Mouse (Mus musculus) frontal cortex, postnatal 36 days (tissue): ENCODE data around the gene E130208F15Rik.

Experiments used
- DNase-seq, 2 experiments: peaks; one replicate each; pipeline ENCODE4 v3.0.0; 2022; ENCODE audit warnings: low spot score in 2 of 2

E130208F15Rik gene

GRCm38 (mm10) chr7:30306083-30306779 lies 15.3 kb upstream of the E130208F15Rik start:
- no peak for DNase-seq

DNA sequence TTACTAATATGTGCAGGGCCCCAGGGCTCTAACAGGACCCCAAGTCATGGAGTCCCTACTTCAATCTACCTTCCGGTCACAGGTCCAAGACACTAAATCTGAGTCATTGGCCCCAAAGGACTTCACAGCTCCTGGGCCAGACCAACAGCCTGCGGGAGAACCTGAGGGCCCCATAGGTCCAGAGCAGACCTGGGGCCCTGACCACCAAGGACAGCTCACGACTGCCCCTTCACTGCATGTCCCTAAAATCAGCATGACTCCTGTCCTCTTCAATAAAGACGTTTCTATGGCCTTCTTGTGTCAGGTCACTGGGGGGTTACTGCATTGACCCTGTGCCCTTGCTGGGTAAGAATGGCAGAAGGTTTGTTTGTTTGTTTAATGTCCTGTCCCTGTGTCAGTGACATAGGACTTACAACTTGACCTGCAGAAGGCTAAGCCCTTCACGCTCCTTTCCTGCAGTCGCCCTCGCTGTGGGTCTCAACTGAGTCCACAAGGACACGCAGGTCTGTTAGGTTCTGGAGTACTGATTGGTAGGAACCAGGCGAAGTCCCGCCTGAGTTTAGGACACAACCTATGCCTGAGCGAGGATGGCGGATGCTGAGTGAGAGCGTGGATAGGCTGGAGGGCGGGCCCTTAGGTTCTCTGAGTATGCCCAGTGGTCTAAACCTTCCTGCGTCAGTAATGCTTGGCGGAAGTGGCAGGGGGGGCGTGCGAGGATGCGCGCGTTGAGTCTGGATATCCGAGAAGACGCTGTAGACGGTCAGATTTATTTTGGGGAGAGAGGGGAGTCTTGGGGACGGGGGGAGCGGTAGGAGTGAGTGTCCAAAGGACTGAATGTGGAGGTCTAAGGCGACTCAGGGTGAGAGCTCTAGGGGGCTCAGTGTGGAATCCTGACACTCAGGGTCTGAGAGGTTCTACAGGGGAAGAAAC lies 13.2 kb upstream of the E130208F15Rik start, which contains the start of gene Alkbh6:
Gene Alkbh6 (plus strand): TSS at position 642 of the 930 bp plus-strand sequence.
- peak; percentile 94 to 97 for DNase-seq

DNA sequence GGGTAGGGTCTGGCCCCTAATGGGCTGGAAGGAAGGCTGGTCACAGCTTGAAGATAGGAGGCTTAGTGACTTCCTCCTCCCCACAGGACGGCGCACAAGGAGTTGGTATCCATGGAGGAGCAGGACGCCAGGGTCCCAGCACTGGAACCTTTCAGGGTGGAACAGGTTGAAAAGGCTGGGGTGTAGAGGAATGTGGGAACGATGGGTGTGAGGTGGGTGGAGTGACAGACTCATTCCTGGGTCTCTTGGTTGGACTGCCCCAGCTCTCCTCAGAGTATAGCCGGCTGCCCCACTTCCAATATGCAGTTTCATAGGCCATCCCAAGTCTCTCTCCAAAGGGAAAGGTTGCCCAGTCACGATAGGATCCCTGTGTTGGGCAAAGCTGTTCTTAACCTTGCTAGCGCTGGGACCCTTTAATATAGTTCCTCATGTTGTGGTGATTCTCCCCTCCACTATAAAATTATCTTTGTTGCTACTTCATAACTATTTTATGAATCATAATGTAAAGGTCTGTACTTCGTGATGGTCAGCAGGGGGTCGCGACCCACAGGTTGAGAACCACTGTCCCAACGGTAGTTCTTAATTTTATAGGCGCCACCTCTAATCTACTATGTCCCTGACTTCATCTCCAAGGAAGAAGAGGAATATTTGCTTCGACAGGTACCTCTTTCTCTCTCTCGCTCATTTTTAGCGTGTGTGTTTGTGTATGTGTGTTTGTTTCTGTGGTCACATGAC lies 12.0 kb upstream of the E130208F15Rik start:
- no peak for DNase-seq

DNA sequence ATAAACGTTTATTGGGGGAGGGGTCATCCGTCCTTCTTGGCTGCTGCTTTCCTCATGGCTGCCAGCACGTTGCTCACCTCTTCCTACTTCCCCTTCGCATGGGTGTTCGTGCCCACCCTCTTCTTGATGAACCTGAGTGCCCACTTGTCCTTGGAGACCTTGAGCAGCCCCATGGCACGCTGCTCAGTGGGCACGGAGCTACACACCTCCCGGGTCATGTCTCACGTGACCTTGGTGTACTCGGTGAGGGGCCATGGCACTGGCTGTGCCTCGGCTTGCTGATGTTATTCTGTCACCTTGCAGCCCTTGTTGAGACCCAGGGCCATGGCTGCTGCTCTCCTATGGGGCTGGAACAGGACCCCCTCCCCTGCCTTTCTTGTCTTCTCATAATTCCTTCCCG lies 11.4 kb upstream of the E130208F15Rik start:
- no peak for DNase-seq

GRCm38 (mm10) chr7:30313666-30314320 lies 7.7 kb upstream of the E130208F15Rik start:
- DNase-seq = no peak

- DNase-seq = no peak
Observed at GRCm38 (mm10) chr7:30314721-30315155, 6.8 kb upstream of the E130208F15Rik start, which contains the start of gene Syne4. Syne4 (plus strand) TSS chr7:30314807.

DNA sequence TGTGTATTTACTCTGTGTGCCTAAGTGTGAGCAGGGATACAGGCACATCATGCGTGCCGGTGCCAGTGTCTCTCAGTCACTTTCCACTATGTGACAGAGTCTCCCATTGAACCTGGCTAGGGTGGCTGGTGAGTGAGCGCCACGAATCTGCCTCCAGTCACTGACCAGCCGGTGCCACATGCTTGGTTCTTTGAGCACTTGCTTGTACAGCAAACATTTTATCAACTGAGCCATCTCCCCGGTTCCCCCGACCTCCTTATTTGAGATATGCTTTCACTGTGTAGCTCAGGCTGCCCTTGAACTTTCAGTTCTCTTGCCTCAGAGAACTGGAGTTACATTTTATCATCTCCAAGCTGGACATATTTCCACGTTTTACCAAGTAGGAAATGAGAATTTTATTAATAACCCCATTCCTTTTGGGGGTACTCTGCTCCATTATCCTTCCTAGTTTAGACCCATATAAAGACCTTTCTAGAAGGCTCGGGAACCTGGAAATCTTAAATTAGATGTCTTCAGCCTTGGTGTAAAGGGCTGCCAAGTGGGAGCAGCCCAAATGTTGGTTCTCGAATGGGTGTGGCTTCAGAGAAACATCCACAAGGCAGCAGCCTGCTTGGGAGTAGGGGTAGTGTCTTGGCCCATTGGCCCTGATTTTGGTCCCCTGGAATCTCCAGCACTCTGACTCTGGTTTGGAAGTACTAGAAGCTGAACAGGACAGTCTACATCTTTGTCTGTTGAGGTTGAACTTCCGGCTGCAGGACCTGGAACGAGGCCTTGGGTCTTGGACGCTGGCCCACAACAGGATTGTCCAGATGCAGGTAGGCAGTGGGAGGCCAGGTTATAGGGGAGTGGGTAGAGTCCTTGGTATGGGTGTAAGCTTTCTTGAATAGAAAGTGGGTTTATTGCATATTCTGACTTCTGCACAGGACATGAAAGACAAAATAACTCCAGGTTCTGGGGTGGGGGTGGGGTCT lies 5.7 kb upstream of the E130208F15Rik start:
- DNase-seq = no peak

DNA sequence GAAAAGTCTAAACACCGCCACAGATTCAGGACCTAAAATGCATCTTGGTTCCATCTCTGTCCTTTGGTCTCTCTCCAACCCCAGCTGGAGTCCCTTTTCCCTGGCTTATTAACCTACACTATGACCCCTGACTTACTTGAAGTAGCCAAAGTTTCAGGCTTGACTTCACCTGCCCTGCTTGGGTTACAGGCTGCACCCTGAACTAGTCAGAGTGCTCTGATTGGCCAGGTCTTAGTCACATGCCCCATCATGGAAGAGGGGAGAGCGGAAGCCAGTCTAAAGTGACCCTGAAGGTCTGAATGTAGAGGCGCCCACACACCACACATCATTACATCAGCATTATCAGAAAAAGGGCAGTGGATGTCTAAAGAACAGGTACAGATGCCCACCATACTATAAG lies 3.4 kb upstream of the E130208F15Rik start:
- DNase-seq = no peak

GRCm38 (mm10) chr7:30320946-30321345 lies 594 bp upstream of the E130208F15Rik start:
- no peak for DNase-seq

DNA sequence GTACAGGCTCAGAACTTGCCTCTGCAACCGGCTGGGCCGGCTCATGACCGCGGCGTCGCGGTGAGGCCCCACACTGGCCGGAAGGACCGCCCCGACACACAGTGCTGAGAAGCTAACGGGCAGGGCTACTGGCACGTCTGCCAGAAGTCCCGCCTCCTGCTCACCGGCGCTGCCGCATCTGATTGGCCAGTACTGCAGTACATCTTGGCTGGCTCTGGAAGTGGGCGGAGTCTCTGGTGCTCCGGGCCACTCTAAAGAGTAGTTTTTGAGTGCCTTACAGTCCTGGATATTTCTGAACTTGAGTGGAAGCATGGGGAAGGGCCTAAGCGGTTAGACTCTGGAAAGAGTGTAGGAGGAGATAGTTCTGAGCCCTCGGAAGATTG lies 736 bp downstream of the E130208F15Rik start:
- DNase-seq = peak; percentile 94 to 96

DNA sequence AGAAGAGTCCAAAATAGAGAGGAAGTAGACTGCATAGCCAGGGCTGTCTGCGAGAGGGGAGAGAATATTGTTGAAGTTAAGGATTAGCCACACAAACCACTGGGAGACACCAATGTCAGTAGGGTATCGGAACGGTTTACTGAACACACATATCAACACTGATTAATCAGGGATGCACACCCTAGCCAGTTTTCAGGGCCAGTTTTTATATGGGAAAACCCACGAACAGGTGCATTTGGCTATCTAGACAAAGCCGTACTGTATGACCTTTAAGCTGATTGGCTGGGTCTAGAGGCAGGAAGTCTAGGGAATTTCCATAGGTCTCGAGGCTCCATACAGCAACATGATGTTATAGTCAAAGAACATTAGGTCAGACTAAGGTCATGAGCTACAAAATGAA lies 1.3 kb downstream of the E130208F15Rik start:
- DNase-seq = no peak

DNA sequence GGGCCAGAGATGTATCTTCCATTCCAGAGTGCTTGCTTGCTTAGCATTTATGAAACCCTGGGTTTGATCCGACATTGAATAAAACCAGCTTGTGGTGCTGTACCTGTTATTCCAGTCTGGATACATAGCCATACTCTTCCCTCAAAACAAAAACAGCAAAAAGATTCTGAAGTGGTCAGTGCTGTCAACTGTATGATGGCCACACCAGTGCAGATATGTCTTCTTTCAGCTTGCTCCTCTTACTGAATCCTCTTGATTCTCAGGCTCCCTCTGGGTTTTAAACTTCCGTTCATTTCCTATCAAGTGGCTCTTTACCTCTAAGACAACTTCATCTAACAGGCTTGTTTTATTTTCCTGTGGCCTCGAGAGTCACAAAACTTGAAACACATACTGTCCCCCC lies 2.3 kb downstream of the E130208F15Rik start, which contains the start of gene Sdhaf1:
Gene Sdhaf1 (minus strand): TSS at position 101 of the 400 bp plus-strand sequence.
- no peak for DNase-seq

- DNase-seq = peak; percentile 65 to 80
Observed at GRCm38 (mm10) chr7:30324300-30324944, 2.9 kb downstream of the E130208F15Rik start.

- DNase-seq = no peak
Observed at GRCm38 (mm10) chr7:30325364-30325763, 3.8 kb downstream of the E130208F15Rik start.

DNA sequence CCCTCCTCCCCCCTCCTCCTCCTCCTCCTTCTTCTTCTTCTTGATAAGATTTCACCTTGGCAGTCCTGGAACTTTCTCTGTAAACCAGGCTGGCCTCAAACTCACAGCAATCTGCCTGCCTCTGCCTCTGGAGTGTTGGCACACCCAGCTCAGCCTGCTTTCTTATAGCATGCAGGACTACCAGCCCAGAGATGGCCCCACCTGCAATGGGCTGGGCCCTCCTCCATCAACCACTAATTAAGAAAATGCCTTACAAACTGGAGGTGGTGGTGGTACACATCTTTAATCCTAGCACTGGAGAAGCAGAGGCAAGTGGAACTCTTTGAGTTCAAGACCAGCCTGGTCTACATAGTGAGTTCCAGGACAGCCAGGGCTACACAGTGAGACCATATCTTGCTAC lies 4.9 kb downstream of the E130208F15Rik start:
- no peak for DNase-seq

DNA sequence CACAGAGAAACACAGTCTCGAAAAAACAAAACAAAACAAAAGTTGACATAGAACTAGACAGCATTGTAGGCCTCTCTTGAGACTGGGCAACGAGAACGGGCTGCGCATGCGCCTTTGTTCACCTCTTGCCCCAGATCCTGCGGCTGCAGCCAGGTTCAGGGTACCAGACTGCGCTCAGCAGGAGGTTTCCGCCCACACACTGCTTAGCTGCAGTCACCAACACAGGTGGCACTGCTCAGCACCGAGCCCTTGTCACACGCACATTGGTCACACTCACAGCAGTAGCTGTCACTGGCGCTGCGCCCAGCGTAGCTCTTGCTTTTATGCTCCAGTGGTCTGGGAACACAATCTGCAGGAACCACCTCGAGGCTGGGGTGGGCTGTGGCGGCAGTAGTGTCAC lies 5.6 kb downstream of the E130208F15Rik start:
- DNase-seq = no peak

- no peak for DNase-seq
Observed at GRCm38 (mm10) chr7:30328379-30328778, 6.8 kb downstream of the E130208F15Rik start.

- DNase-seq = peak; percentile 87 to 96
Observed at GRCm38 (mm10) chr7:30331887-30332286, 10.3 kb downstream of the E130208F15Rik start.

DNA sequence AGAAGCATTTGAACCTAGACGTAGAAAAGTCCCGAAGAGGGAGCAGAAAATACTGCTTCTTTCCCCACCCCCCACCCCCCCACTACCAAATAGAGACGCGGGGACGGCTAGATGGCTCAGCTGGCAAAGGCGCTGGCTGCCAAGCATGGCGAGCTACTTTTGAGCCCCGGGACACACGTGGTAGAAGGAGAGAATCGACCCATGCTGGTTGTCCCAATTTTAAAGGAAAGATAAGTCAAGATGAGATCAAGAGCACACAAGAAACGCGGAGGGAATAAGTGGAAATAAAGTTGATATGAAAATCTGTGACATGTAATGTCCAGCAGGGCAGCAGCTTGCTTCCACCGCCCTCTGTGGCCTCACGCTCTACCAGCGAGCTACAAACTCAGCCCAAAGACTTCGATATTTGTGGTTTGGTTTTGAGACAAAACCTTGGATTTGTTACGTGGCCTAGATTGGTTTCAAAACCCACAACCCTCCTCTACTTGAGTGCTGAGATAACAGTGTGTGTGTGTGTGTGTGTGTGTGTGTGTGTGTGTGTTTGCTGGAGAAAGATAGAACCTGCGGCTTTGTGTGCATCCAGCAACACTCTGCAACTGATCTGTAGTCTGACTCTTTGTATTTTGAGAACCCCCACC lies 11.2 kb downstream of the E130208F15Rik start:
- no peak for DNase-seq
